Mouse (Mus musculus) C2C12 (cell line): ENCODE results near the gene Ddx24.

ENCODE experiments used
- CTCF ChIP-seq: IDR thresholded peaks from one replicate; pipeline ENCODE4 v1.5.1; 2011; ENCODE audit not compliant: control insufficient read depth, insufficient read depth, insufficient read length
- MYOD1 ChIP-seq: IDR thresholded peaks from one replicate; pipeline ENCODE4 v1.6.1; 2011; ENCODE audit warnings: low read depth; ENCODE audit not compliant: control insufficient read depth, insufficient read length
- MYOG ChIP-seq: IDR thresholded peaks from one replicate; pipeline ENCODE4 v1.6.1; 2011; ENCODE audit not compliant: control insufficient read depth, insufficient read length; ENCODE audit errors: extremely low read depth
- USF1 ChIP-seq: IDR thresholded peaks from one replicate; pipeline ENCODE4 v1.6.1; 2011; ENCODE audit warnings: low read depth, mild to moderate bottlenecking, control low read depth, moderate library complexity

DNA sequence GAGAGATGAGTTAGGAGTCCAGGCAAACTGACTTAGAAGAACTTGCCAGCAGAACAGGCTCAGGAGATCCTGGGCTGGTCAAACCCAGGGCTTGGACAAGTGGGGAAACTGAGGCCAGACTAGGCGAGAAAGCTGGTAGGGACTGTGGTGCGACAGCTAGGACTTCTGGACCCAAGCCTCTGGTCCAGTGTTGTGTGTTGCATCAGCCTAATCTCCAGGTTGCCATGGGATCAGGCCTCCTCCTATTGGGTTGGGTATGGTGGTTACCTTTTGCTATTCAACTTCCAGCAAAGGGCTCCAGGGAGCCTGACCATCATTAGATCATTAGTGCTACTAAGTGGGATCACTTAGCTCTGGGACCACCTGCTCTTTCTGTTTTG, 36.3 kb downstream of the Ddx24 start:
- TF ChIP-seq USF1 = no peak
- no peak for TF ChIP-seq CTCF
- no peak for TF ChIP-seq MYOG
- no peak for TF ChIP-seq MYOD1
